Mouse (Mus musculus) olfactory bulb, adult 2 months (tissue): ENCODE measurements around the gene Snrnp35.

Experiments used
- CTCF ChIP-seq: fragments of 200-500 bp; IDR thresholded peaks from 2 replicates; pipeline ENCODE4 v1.5.1; 2012; ENCODE audit warnings: low read depth, mild to moderate bottlenecking, low read length, moderate library complexity; ENCODE audit not compliant: insufficient read depth
- POLR2A ChIP-seq: fragments of 200-500 bp; IDR thresholded peaks from 2 replicates; pipeline ENCODE4 v1.6.1; 2012; ENCODE audit warnings: mild to moderate bottlenecking, low read depth, low read length, moderate library complexity; ENCODE audit not compliant: insufficient read depth

DNA sequence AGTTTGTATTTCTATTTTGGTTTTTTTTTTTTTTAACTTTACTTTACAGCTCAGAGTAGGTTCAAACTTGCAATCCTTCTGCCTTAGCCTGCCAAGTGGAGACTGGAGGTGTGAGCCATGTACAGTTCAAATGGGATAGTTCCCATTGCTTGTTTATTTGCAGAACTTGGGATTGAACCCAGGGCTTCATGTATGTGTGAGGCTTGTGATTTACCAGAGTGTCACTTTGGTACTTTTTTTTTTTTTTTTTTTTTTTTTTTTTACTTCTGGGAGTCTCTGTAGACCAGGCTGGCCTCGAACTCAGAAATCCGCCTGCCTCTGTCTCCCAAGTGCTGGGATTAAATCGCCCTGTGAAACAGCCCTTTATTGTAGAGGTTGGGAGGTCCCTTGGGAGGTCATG is 38.7 kb upstream of the Snrnp35 start:
- no peak for TF ChIP-seq CTCF
- TF ChIP-seq POLR2A = no peak
